Mouse (Mus musculus) splenic B cell, adult 2 months (primary cell): ENCODE data around the gene Klhl20.
A peak's percentile ranks its signal among the peaks of the same experiment; 100 is the strongest.

Source experiments
- DNase-seq: peaks from one replicate; pipeline ENCODE4 v3.0.0-alpha.2; 2011; ENCODE audit warnings: low read depth, low spot score
- H3K27me3 ChIP-seq: 2 replicates; pipeline ENCODE4 v1.6.1; 2012; ENCODE audit warnings: mild to moderate bottlenecking, low read length, moderate library complexity, mixed read lengths; ENCODE audit not compliant: control insufficient read depth, poor library complexity, insufficient read depth, severe bottlenecking
- H3K36me3 ChIP-seq: 2 replicates; pipeline ENCODE4 v1.6.1; 2012; ENCODE audit warnings: mild to moderate bottlenecking, low read length, moderate library complexity, mixed read lengths; ENCODE audit not compliant: control insufficient read depth, poor library complexity, insufficient read depth, severe bottlenecking

Gene Klhl20

DNA sequence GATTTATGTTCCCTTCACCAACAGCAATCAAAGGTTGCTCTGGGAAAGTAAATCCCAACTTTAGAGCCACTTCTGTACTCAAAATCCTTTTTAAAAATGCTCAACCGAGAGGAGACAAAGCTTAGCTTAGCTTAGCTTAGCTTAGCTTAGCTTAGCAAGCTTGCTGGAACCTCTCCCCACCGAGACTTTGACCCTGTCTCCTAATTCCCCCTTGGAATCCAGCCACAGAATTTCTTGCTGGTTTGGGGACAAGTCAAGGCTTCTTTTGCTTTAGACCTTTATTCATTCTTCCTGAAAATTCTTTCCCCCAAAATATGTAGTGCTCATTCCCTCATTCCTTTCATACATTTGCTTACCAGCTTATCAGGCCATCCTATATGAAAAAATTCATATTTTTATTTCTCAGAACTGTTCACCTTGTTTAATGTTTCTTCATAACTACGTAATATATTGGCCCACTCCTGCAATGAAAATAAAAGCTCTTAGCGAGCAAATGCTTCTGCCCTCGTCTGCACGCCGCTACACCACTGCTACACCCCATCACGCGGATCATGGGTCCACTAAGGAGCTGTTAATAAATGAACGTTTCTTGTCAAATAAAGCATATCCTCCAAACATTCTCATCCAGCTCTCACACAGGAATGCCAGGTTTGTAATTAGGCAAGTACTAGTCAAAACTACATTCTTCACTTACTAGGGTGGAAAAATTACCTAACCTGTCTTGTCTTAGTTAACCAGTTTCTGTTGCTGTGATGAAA, 8.5 kb downstream of the Klhl20 start:
- Histone ChIP-seq H3K36me3 (0 out of 2 replicates have a peak, but pooled peaks cover 2% of the 10 kb centered on the region), H3K27me3 (no peaks in the 10 kb centered on the region)
- DNase-seq = no peak

DNA sequence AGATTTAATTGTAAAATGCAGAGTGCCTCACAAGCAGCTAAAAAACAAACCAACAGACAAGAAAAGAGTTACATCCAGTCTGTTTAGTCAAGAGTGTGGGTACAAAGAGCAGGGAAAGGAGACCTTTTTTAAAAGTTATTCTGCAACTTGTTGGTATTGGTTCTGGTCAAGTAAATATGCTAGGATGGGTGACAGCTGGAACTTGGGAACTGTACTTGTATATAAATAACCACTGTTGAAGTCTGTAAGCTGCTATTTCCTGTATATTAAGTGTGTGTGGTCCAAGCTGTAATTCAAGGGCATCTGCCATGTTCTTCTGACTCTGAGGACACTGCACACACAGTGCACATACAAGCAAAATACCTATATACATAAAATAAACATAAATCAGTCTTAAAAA, 16.7 kb downstream of the Klhl20 start:
- H3K27me3 ChIP-seq = no peaks in the 10 kb centered on the region; the same call in 1 of the 2 replicates
- H3K36me3 ChIP-seq = peaks cover 4% of the 10 kb centered on the region; the same call in 1 of the 2 replicates
- no peak for DNase-seq

DNA sequence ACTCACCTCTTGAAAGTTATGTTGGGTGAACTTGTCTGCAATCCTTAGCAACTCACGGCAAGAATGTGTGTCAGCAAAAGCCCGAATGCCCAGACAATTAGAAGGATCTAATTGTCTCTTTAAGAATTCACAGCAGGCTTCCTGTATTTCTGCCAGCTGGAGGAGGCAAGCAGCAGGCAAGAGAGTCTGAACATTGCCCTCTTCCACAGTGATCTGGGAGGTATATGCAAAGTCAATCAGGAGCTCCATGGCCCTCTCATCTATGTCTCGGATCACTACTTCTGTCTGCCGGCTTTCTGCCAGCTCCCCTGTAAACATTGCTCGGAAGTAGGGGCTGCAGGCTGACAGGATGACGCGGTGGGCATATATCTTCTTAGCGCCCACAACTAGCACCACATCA, 22.1 kb downstream of the Klhl20 start:
- Histone ChIP-seq H3K27me3 (no peaks in the 10 kb centered on the region), H3K36me3 (peaks cover 10% of the 10 kb centered on the region; the same call in 1 of the 2 replicates)
- no peak for DNase-seq

DNA sequence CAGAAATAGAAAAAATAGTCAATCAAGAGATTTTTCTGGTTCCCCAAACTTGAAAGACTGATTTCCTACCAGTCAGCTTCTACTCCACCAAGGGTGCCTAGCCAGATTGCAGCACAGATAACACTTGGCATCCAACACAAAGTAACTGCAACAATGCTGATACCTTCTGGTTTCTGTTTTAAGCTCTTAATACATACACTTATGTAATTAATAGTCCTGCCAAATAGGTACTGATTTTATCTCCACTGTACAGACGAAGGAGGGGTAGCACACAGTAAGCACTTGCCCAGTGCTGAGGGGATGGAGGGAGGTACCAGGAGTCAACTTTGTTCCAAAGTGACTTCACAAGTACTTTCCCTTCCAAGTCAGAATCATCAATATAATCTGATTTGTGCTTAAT, 27.5 kb downstream of the Klhl20 start:
- no peak for DNase-seq
- H3K27me3 ChIP-seq = no peaks in the 10 kb centered on the region

DNA sequence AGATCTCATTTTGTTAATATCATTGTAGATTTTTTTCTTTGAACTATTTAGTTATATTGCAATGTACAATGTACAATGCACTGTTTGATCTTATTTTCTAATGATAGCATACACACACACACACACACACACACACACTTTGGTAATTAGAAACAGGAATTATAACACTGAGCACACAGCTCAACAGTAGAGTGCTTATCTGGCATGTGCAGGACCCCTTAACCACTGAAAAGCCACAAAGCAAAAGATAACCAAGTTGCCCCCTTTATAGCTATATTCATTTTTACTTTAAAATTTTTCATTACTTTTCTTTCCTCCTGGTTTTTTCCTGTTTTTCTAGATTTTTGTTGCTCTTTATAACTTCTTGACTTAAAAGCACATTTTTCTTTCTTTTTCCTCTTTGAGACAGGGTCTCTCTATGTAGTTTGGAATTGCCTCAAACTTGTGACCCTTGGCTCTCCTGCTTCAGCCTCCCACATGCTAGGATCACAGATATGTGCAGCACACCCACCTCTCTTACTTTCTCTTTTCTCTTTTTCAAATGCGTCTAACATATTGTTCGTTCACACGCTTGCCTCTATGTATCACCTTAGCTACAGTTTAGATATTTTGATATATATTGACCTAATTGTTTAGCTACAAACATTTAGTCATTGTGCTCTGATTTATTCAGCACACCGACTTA, 31.4 kb downstream of the Klhl20 start:
- H3K36me3 ChIP-seq = peaks cover 12% of the 10 kb centered on the region
- no peaks in the 10 kb centered on the region for H3K27me3 ChIP-seq
- DNase-seq = no peak

More for the DNA sequence above, 27.5 kb downstream of the Klhl20 start:
- H3K36me3 ChIP-seq = peaks cover 20% of the 10 kb centered on the region

DNA sequence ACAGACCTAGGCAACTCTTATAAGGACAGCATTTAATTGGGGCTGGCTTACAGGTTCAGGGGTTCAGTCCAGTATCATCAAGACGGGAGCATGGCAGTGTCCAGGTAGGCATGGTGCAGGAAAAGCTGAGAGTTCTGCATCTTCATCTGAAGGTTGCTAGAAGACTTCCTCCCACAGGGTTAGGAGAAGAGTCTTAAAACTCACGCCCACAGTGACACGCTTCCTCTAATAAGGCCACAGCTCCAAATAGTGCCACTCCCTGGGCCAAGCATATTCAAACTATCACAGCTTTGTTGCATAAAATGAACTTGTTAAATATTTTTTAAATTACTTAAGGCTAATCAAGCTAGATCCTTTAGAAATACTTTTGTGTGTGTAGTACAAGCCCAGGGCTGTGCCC, 54.1 kb downstream of the Klhl20 start:
- DNase-seq = no peak
- no peaks in the 10 kb centered on the region; the same call in none of the 2 replicates for H3K36me3 ChIP-seq
- H3K27me3 ChIP-seq = no peaks in the 10 kb centered on the region

DNA sequence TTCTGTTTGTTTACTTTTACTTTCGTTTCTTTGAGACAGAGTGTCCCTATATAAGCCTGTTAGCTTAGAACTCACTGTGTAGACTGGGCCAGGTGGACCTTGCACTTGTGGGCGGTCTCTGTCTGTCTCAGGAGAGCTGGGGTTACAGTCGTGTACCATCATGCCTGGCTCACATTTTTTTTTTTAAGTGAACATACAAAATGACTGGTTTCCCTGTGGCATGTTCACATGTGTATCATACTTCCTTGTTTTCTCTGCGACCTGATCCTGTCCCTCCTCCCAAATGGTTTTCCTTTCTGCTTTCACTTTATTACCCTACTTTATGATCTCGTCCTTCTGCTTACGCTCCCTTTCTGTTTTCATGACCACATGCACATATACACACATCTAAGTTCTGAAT, 55.1 kb downstream of the Klhl20 start:
- peak; percentile 26 for DNase-seq
- no peaks in the 10 kb centered on the region for H3K27me3 ChIP-seq
- no peaks in the 10 kb centered on the region; the same call in 1 of the 2 replicates for H3K36me3 ChIP-seq

DNA sequence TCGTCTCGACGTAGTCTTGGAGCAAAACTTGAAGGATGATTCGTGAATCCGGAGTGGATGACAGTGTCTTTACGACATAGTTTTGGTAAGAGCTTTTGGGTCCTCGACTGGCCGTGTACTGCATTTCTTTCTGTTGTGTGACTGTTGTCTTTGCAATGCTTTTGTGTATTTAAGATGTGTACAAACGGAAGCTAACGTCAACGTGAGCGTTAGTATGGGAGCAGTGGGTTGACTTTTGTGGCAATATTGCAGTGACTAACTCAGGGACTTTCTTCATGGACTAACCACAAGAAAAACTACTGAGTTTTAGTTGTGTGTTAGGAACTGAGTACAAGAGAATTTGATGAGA, 60.1 kb downstream of the Klhl20 start:
- no peaks in the 10 kb centered on the region for H3K27me3 ChIP-seq
- no peak for DNase-seq
- H3K36me3 ChIP-seq = no peaks in the 10 kb centered on the region

DNA sequence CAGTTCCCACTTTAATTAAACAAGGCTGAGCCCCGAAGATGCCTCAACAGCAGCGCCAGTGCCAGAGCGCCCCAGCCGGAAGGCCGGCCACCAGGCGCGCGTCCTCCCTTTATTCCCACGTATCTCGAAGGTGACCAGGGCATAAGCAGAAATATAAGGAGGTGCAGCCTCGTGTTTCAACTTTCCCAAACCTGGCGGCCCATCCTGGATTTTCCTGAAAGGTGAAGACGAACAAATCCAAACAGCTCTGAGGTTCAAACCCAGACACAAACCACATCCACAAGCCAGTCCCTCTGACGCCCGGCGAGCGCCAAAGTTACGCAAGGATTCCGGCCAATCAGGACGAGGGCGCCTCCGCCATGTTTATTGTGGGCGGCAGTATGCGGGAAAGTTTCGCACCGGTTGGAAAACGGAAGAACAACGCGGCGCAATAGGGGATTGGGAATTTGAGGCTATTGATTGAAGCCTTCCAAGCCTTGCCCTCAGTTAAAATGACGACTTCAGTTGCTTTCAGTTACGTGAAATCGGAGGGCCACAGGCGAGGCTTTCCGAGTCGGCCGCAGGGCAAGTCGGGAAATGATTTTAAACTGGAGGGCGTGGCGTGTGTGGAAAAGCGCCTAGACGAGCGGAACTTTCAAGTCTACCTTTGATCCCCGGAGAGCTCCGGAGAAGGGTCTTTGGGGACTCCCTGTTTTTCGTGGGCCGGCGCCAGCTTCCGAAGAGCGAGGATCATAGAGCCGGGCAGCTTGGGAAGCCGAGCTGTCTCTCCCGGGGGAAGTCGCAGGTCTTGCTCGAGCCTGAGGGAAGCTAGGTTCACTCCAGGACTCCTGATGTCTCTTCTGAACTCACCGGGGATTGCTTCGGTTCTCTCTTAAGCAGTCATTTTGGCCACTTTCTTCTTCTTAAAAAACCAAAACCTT, 60.7 kb downstream of the Klhl20 start, which contains the start of the genes Dars2 and Cenpl:
Dars2 (minus strand) TSS at position 307 of the 920 bp plus-strand sequence.
Cenpl (plus strand) TSS at position 362 of the 920 bp plus-strand sequence.
- DNase-seq = peak; percentile 94
- Histone ChIP-seq H3K36me3 (no peaks in the 10 kb centered on the region), H3K27me3 (no peaks in the 10 kb centered on the region; the same call in 1 of the 2 replicates)

DNA sequence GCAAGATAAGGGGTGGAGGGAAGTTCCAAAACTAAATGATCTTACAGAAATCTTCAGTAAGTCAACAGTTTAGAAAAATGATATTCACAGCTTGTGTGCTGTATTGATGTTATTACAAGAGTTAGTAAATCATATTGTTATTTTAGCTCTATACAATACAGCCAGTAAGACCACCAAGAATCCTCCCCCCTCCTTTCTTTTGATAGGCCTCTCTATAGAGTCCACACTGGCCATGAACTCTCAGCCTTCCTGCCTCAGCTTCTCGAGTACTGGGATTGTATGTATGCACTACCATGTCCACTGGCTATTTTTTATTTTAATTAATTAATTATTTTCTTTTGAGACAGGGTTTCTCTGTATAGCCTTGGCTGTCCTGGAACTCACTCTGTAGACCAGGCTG, 68.0 kb downstream of the Klhl20 start:
- no peak for DNase-seq
- H3K27me3 ChIP-seq = no peaks in the 10 kb centered on the region; the same call in 1 of the 2 replicates
- peaks cover 5% of the 10 kb centered on the region for H3K36me3 ChIP-seq

DNA sequence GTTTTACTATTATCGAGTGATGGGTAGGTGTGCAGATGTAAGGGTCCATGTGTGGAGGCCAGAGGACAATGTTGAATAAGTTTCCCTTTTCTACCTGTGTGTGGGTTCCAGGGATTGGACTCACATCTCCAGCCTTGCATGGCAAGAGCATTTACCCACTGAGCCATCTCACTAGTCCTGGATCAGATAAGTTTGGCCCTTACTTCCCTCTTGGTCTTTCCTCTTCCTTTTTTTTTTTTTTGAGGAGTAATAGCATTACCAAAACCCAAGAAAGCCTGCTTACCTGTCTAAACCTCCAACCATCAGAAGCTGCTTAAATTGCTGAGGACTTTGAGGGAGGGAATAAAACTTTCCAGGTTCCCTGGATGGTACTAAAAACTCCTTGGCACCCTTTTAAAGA, 74.1 kb downstream of the Klhl20 start:
- H3K27me3 ChIP-seq = no peaks in the 10 kb centered on the region
- DNase-seq = no peak
- peaks cover 5% of the 10 kb centered on the region for H3K36me3 ChIP-seq

DNA sequence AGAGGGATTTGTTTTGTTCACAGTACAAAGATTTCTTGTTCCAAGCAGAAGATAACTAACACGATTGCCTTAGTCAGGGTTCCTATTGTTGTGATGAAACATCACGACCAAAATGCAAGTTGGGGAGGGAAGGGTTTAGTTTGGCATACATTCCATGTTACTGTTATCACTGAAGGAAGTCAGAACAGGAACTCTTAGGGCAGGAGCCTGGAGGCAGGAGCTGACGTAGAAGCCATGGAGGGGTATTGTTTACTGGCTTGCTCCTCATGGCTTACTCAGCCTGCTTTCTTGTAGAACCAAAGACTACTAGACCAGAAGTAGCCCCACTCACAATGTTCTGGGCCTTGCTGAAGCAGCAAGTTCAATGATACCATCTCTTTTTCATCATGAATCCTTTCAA, 84.3 kb downstream of the Klhl20 start:
- Histone ChIP-seq H3K36me3 (peaks cover 2% of the 10 kb centered on the region), H3K27me3 (no peaks in the 10 kb centered on the region)
- DNase-seq = no peak

DNA sequence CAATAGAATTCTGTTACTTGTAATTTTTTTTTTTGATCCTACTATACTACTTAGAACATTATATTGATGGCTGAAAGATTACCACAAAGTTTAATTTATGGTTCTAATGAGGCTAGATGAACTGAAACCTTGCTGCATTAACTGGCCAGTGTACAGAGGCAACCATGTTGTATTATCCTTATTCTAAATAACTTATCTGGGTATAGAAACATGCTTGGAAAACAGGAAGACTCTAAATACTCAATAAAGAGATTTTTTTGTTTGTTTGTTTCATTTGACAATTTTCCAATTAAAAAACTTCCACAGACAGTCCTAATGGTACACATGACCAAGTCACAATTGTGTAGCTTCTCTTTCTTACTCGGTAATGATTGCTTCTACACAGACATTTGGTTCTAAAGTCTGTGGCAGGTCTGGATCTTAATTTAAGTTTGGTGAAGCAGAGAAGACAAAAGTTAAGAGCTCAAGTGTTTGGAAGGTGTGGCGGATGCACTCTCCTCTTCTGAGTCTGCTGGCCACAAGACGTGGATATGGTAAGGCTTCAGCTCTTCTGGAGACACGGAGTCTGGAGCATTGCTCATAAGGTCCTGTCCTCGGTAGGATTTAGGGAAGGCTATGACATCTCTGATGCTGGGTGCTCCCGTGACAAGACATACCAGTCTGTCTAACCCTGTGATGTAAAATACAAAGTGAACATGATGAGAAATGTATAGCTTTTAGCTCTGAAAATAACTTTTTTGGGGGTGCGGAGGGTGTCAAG, 89.9 kb downstream of the Klhl20 start:
- Histone ChIP-seq H3K36me3 (peaks cover 12% of the 10 kb centered on the region), H3K27me3 (no peaks in the 10 kb centered on the region)
- DNase-seq = no peak

DNA sequence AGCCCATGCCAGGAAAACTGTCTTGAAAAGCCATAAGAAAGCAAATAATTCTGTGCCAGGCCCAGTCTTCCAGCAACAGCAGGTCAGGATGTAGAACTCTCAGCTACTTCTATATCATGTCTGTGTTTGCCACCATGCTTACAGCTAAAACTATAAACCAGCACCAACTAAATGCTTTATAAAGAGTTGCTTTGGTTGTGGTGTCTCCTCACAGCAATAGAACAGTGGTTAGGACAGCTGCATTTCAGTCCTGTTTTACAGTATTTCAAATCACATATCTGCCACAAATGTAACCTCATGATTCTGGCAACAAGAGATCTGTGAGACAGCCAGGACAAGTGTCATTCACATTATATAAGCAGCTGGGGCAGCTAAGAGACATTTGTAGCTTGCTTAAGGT, 90.5 kb downstream of the Klhl20 start:
- no peak for DNase-seq
- H3K36me3 ChIP-seq = peaks cover 17% of the 10 kb centered on the region
- H3K27me3 ChIP-seq = no peaks in the 10 kb centered on the region
